In genomic region chr4:107892663-107893062, GRCm38 (mm10) we compare ENCODE assay signal across 12 mouse cellular contexts. TPM values are rescaled to one million over a fixed set of nuclear protein-coding genes. Genes with fewer than 3 reads are reported as not detected.
A peak's percentile ranks its signal among the peaks of the same experiment; 100 is the strongest.
DNase-seq lines count a peak whose midpoint lies in the region; ATAC-seq and TF ChIP-seq lines count a peak whose summit lies in the region.
"Had no signal": no experiment of that assay in that cellular context is flagged by ENCODE, and none has a peak within 500 bp of the region (broad histone marks: within the 10 kb centered on the region; RNA-seq: fewer than 3 reads in every experiment).

No protein-coding gene starts in this region.

- no peaks in the 10 kb centered on the region for H3K4me1 ChIP-seq in embryonic facial prominence, embryonic 11.5 days (ENCODE audit: control insufficient read depth, insufficient read depth, low read length)
- H3K4me1 ChIP-seq in embryonic facial prominence, embryonic 10.5 days = peaks cover 18% of the 10 kb centered on the region
- H3K4me1 ChIP-seq in limb, embryonic 14.5 days (ENCODE audit: control insufficient read depth, insufficient read depth, low read length) = no peaks in the 10 kb centered on the region; the same call in 1 of the 2 replicates
- H3K4me1 ChIP-seq in limb, embryonic 10.5 days = peaks cover 17% of the 10 kb centered on the region
- no peaks in the 10 kb centered on the region for H3K4me1 ChIP-seq in cortical plate, adult 2 months (ENCODE audit: control insufficient read depth, insufficient read depth, low read length)

- H3K27me3 ChIP-seq in embryonic facial prominence, embryonic 11.5 days (ENCODE audit: control insufficient read depth, insufficient read depth, low read length) = no peaks in the 10 kb centered on the region
- no peaks in the 10 kb centered on the region for H3K27me3 ChIP-seq in embryonic facial prominence, embryonic 10.5 days (replicated peaks; ENCODE audit: low read depth, poor library complexity, severe bottlenecking)
- H3K27me3 ChIP-seq in limb, embryonic 14.5 days (ENCODE audit: control insufficient read depth, insufficient read depth, low read length) = no peaks in the 10 kb centered on the region
- H3K27me3 ChIP-seq in limb, embryonic 10.5 days (ENCODE audit: low read depth, poor library complexity, severe bottlenecking) = no peaks in the 10 kb centered on the region
- H3K27me3 ChIP-seq: embryonic facial prominence, embryonic 13.5 days; hindbrain, embryonic 12.5 days; lung, embryonic 15.5 days had no signal

- no peak overlapping the region for H3K4me3 ChIP-seq in embryonic facial prominence, embryonic 11.5 days (ENCODE audit: low read depth, low read length)
- H3K4me3 ChIP-seq in embryonic facial prominence, embryonic 10.5 days = no peak overlapping the region
- H3K4me3 ChIP-seq in limb, embryonic 14.5 days (replicated peaks; ENCODE audit: low read length) = no peak overlapping the region
- H3K4me3 ChIP-seq in limb, embryonic 10.5 days = no peak overlapping the region
- H3K4me3 ChIP-seq in cortical plate, adult 2 months (ENCODE audit: insufficient read depth, low read length) = no peak overlapping the region
- H3K4me3 ChIP-seq: embryonic facial prominence, embryonic 13.5 days; hindbrain, embryonic 12.5 days; lung, embryonic 15.5 days had no signal

- TF ChIP-seq POLR2A in limb, embryonic 14.5 days (IDR thresholded peaks at IDR 0.05; ENCODE audit: borderline replicate concordance, extremely low read depth, insufficient read depth, insufficient read length) = no peak
- TF ChIP-seq POLR2A in cortical plate, adult 2 months (IDR thresholded peaks at IDR 0.05; ENCODE audit: extremely low read depth, insufficient read depth, low read length) = no peak

- H3K9me3 ChIP-seq in embryonic facial prominence, embryonic 11.5 days (replicated peaks; ENCODE audit: control insufficient read depth, low read length) = no peaks in the 10 kb centered on the region
- H3K9me3 ChIP-seq in embryonic facial prominence, embryonic 10.5 days = no peaks in the 10 kb centered on the region
- no peaks in the 10 kb centered on the region for H3K9me3 ChIP-seq in limb, embryonic 14.5 days (ENCODE audit: control insufficient read depth, low read length)
- no peaks in the 10 kb centered on the region for H3K9me3 ChIP-seq in limb, embryonic 10.5 days (replicated peaks)
- H3K9me3 ChIP-seq: embryonic facial prominence, embryonic 13.5 days; hindbrain, embryonic 12.5 days; lung, embryonic 15.5 days had no signal

- H3K4me2 ChIP-seq in embryonic facial prominence, embryonic 11.5 days (ENCODE audit: low read depth, low read length) = no peak overlapping the region
- no peak overlapping the region for H3K4me2 ChIP-seq in limb, embryonic 14.5 days (replicated peaks; ENCODE audit: low read depth, low read length, severe bottlenecking)
- H3K4me2 ChIP-seq: embryonic facial prominence, embryonic 13.5 days; hindbrain, embryonic 12.5 days; lung, embryonic 15.5 days had no signal

- TF ChIP-seq CTCF in cortical plate, adult 2 months (IDR thresholded peaks at IDR 0.05; ENCODE audit: extremely low read depth, insufficient read depth, low read length) = peak; percentile 31

- ATAC-seq in embryonic facial prominence, embryonic 11.5 days (replicated peaks; ENCODE audit: insufficient number of reproducible peaks, low FRiP score, low TSS enrichment, low read depth) = no peak
- ATAC-seq in limb, embryonic 14.5 days (ENCODE audit: low FRiP score, low read depth) = no peak
- no peak for ATAC-seq in erythroblast, adult 5-6 weeks (replicated peaks; ENCODE audit: low FRiP score, poor library complexity, severe bottlenecking)

- 78% methylated on average over 2 of the region's 2 CpGs for WGBS in embryonic facial prominence, embryonic 11.5 days
- WGBS in embryonic facial prominence, embryonic 10.5 days = 81% methylated on average over 2 of the region's 2 CpGs
- 84% methylated on average over 2 of the region's 2 CpGs for WGBS in limb, embryonic 14.5 days
- WGBS in limb, embryonic 10.5 days = 82% methylated on average over 2 of the region's 2 CpGs

- DNase-seq in embryonic facial prominence, embryonic 11.5 days (ENCODE audit: low spot score) = peak; percentile 48
- no peak for DNase-seq in embryonic facial prominence, embryonic 10.5 days (ENCODE audit: low spot score)
- peak; percentile 59 for DNase-seq in limb, embryonic 14.5 days (ENCODE audit: low spot score)
- DNase-seq in limb, embryonic 10.5 days (ENCODE audit: low spot score) = no peak
- DNase-seq in CD4-positive, CD25-positive, alpha-beta regulatory T cell, adult 2 months (ENCODE audit: low read depth, low spot score) = peak; percentile 51
- DNase-seq in gastrocnemius, adult 8-10 months (ENCODE audit: low spot score in 2 of 2) = no peak
- DNase-seq: layer of hippocampus, adult 9-11 months had no signal

- no peak overlapping the region for H3K9ac ChIP-seq in embryonic facial prominence, embryonic 11.5 days (replicated peaks; ENCODE audit: low read length)
- no peak overlapping the region for H3K9ac ChIP-seq in limb, embryonic 14.5 days (ENCODE audit: low read depth, low read length, severe bottlenecking)
- H3K9ac ChIP-seq: embryonic facial prominence, embryonic 13.5 days; hindbrain, embryonic 12.5 days; lung, embryonic 15.5 days had no signal

- H3K36me3 ChIP-seq in embryonic facial prominence, embryonic 11.5 days (replicated peaks; ENCODE audit: control insufficient read depth, insufficient read depth, low read depth, low read length) = no peaks in the 10 kb centered on the region
- peaks cover 68% of the 10 kb centered on the region for H3K36me3 ChIP-seq in embryonic facial prominence, embryonic 10.5 days (replicated peaks)
- H3K36me3 ChIP-seq in limb, embryonic 14.5 days (ENCODE audit: control insufficient read depth, insufficient read depth, low read length) = peaks cover 52% of the 10 kb centered on the region
- peaks cover 73% of the 10 kb centered on the region for H3K36me3 ChIP-seq in limb, embryonic 10.5 days

- no peak overlapping the region for H3K27ac ChIP-seq in embryonic facial prominence, embryonic 11.5 days (replicated peaks; ENCODE audit: low read depth, low read length)
- H3K27ac ChIP-seq in embryonic facial prominence, embryonic 10.5 days (replicated peaks) = no peak overlapping the region
- no peak overlapping the region for H3K27ac ChIP-seq in limb, embryonic 14.5 days (replicated peaks; ENCODE audit: low read depth, low read length)
- no peak overlapping the region for H3K27ac ChIP-seq in limb, embryonic 10.5 days
- H3K27ac ChIP-seq in cortical plate, adult 2 months (ENCODE audit: insufficient read depth, low read length) = no peak overlapping the region
- H3K27ac ChIP-seq: embryonic facial prominence, embryonic 13.5 days; hindbrain, embryonic 12.5 days; lung, embryonic 15.5 days had no signal

RNA-seq across cellular contexts. Expression of gene 0610037L13Rik, which starts 3.0 kb away (rescaled TPM):
- polyA plus RNA-seq in embryonic facial prominence, embryonic 11.5 days (2014; fragmentation: Nextera tagmentation; extraction: Ambion mirVana) = 125 and 135 TPM in 2 replicates
- polyA plus RNA-seq in embryonic facial prominence, embryonic 10.5 days (2016; fragmentation: Nextera tagmentation; extraction: Ambion mirVana) = 102 TPM in 2 replicates
- 139 and 189 TPM in 2 replicates for polyA plus RNA-seq in limb, embryonic 14.5 days (2012; rRNA removed)
- 159 and 163 TPM in 2 replicates for polyA plus RNA-seq in limb, embryonic 14.5 days (2014; fragmentation: Nextera tagmentation; extraction: Ambion mirVana)
- polyA plus RNA-seq in limb, embryonic 10.5 days (2016; fragmentation: Nextera tagmentation; extraction: Ambion mirVana) = 104 and 117 TPM in 2 replicates
- polyA plus RNA-seq in cortical plate, adult 2 months (2012; rRNA removed) = 141 and 149 TPM in 2 replicates
- 15.4 and 27.4 TPM in 2 replicates for total RNA-seq in erythroblast, adult 5-6 weeks (2015; ENCODE audit: low replicate concordance)
- 5.3 and 21.7 TPM in 2 replicates for total RNA-seq in erythroblast, adult 5-6 weeks (2017; ENCODE audit: low replicate concordance)
- total RNA-seq in gastrocnemius, adult 8-10 months (2022) = 10 to 100 TPM; 40.3 to 44.0 (median 43.0) TPM

RNA-seq across cellular contexts. Expression of gene Magoh, which starts 13.1 kb away (rescaled TPM):
- 272 and 292 TPM in 2 replicates for polyA plus RNA-seq in embryonic facial prominence, embryonic 11.5 days (2014; fragmentation: Nextera tagmentation; extraction: Ambion mirVana)
- 240 and 242 TPM in 2 replicates for polyA plus RNA-seq in embryonic facial prominence, embryonic 10.5 days (2016; fragmentation: Nextera tagmentation; extraction: Ambion mirVana)
- 150 and 252 TPM in 2 replicates for polyA plus RNA-seq in limb, embryonic 14.5 days (2012; rRNA removed)
- 186 and 199 TPM in 2 replicates for polyA plus RNA-seq in limb, embryonic 14.5 days (2014; fragmentation: Nextera tagmentation; extraction: Ambion mirVana)
- polyA plus RNA-seq in limb, embryonic 10.5 days (2016; fragmentation: Nextera tagmentation; extraction: Ambion mirVana) = 242 and 271 TPM in 2 replicates
- 41.1 and 42.6 TPM in 2 replicates for polyA plus RNA-seq in cortical plate, adult 2 months (2012; rRNA removed)
- 51.0 and 66.9 TPM in 2 replicates for total RNA-seq in erythroblast, adult 5-6 weeks (2015; ENCODE audit: low replicate concordance)
- total RNA-seq in erythroblast, adult 5-6 weeks (2017; ENCODE audit: low replicate concordance) = 63.7 and 79.4 TPM in 2 replicates
- 10 to 100 TPM; 26.1 to 33.5 (median 27.6) TPM for total RNA-seq in gastrocnemius, adult 8-10 months (2022)

RNA-seq across cellular contexts. Expression of gene Cpt2, which starts 30.7 kb away (rescaled TPM):
- polyA plus RNA-seq in embryonic facial prominence, embryonic 11.5 days (2014; fragmentation: Nextera tagmentation; extraction: Ambion mirVana) = 40.6 and 42.4 TPM in 2 replicates
- polyA plus RNA-seq in embryonic facial prominence, embryonic 10.5 days (2016; fragmentation: Nextera tagmentation; extraction: Ambion mirVana) = 35.7 and 38.4 TPM in 2 replicates
- polyA plus RNA-seq in limb, embryonic 14.5 days (2012; rRNA removed) = 25.4 and 29.2 TPM in 2 replicates
- 27.5 and 32.7 TPM in 2 replicates for polyA plus RNA-seq in limb, embryonic 14.5 days (2014; fragmentation: Nextera tagmentation; extraction: Ambion mirVana)
- polyA plus RNA-seq in limb, embryonic 10.5 days (2016; fragmentation: Nextera tagmentation; extraction: Ambion mirVana) = 39.7 and 41.6 TPM in 2 replicates
- polyA plus RNA-seq in cortical plate, adult 2 months (2012; rRNA removed) = 8.2 and 10.3 TPM in 2 replicates
- 4.4 and 14.2 TPM in 2 replicates for total RNA-seq in erythroblast, adult 5-6 weeks (2015; ENCODE audit: low replicate concordance)
- 4.5 and 6.1 TPM in 2 replicates for total RNA-seq in erythroblast, adult 5-6 weeks (2017; ENCODE audit: low replicate concordance)
- total RNA-seq in gastrocnemius, adult 8-10 months (2022) = 10 to 100 TPM; 47.3 to 67.2 (median 53.9) TPM

Comparison
In these comparisons a context has a peak if more than half of its experiments do, and no peak if none do; other contexts are left out.
1. DNase-seq: peak in embryonic facial prominence, embryonic 11.5 days (single experiment), limb, embryonic 14.5 days (single experiment) and CD4-positive, CD25-positive, alpha-beta regulatory T cell, adult 2 months (single experiment); none in embryonic facial prominence, embryonic 10.5 days (single experiment), limb, embryonic 10.5 days (single experiment) and gastrocnemius, adult 8-10 months (0 of 2).